Mouse (Mus musculus) midbrain, embryonic 16.5 days (tissue): ENCODE data around the gene Vwa8. TPM values are rescaled to one million over a fixed set of nuclear protein-coding genes. Genes with fewer than 3 reads are reported as not detected.

Experiments
- ATAC-seq: fragments of 200-750 bp; cut with Nextera tagmentation; 2 replicates; pipeline ENCODE4 v1.8.0; 2017; ENCODE audit warnings: moderate TSS enrichment
- H3K27ac ChIP-seq: fragments of 300-500 bp; sonication (generic); 2 replicates; pipeline ENCODE4 v1.5.1; 2014; ENCODE audit warnings: mild to moderate bottlenecking, low read length, mixed read lengths
- H3K27me3 ChIP-seq: fragments of 300-500 bp; sonication (generic); 2 replicates; pipeline ENCODE4 v1.6.1; 2014; ENCODE audit warnings: low read depth, low read length, mixed read lengths; ENCODE audit not compliant: control insufficient read depth, insufficient read depth
- H3K36me3 ChIP-seq: fragments of 300-500 bp; sonication (generic); 2 replicates; pipeline ENCODE4 v1.6.1; 2014; ENCODE audit warnings: mild to moderate bottlenecking, low read length, moderate library complexity, mixed read lengths; ENCODE audit not compliant: control insufficient read depth, insufficient read depth
- H3K4me1 ChIP-seq: fragments of 300-500 bp; sonication (generic); 2 replicates; pipeline ENCODE4 v1.6.1; 2014; ENCODE audit warnings: mild to moderate bottlenecking, low read length, mixed read lengths; ENCODE audit not compliant: control insufficient read depth, insufficient read depth
- H3K4me2 ChIP-seq: fragments of 300-500 bp; sonication (generic); 2 replicates; pipeline ENCODE4 v1.6.1; 2014; ENCODE audit warnings: mild to moderate bottlenecking, low read length, mixed read lengths
- H3K4me3 ChIP-seq: fragments of 300-500 bp; sonication (generic); 2 replicates; pipeline ENCODE4 v1.5.1; 2014; ENCODE audit warnings: low read depth, mild to moderate bottlenecking, low read length, moderate library complexity, mixed read lengths
- H3K9ac ChIP-seq: fragments of 300-500 bp; sonication (generic); 2 replicates; pipeline ENCODE4 v1.6.1; 2014; ENCODE audit warnings: low read depth, low read length, mixed read lengths
- H3K9me3 ChIP-seq: fragments of 300-500 bp; sonication (generic); replicated peaks from 2 replicates; pipeline ENCODE4 v1.6.1; 2014; ENCODE audit warnings: mild to moderate bottlenecking, low read length, mixed read lengths; ENCODE audit not compliant: control insufficient read depth, poor library complexity, severe bottlenecking
- WGBS: fragments of 180-500 bp; shearing (Covaris S2); extraction: QIAGEN DNeasy Blood & Tissue Kit; methylation state at CpG from one replicate; pipeline ENCODE4 v1.1.7; 2014; 5-methylcytosine and 5-hydroxymethylcytosine counted together
- polyA plus RNA-seq: library from polyadenylated mRNA; unstranded; fragments of >200 nt; fragmentation: Nextera tagmentation; extraction: Ambion mirVana; gene quantifications from 2 replicates; pipeline ENCODE4 v1.2.1, GENCODE M21; 2015

Gene Vwa8
- polyA plus RNA-seq, 1 experiment from 2014 or later: 7.3 TPM

GRCm38 (mm10) chr14:78831158-78831557 lies 17.7 kb upstream of the Vwa8 start:
- no peak overlapping the region for H3K4me2 ChIP-seq
- no peak overlapping the region for H3K27ac ChIP-seq
- no peaks in the 10 kb centered on the region for H3K36me3 ChIP-seq
- H3K9me3 ChIP-seq: no peaks in the 10 kb centered on the region
- no peak overlapping the region for H3K4me3 ChIP-seq
- no peaks in the 10 kb centered on the region for H3K27me3 ChIP-seq
- no peak overlapping the region for H3K9ac ChIP-seq
- 65% methylated on average over 4 of the region's 4 CpGs for WGBS
- no peak for ATAC-seq
- no peaks in the 10 kb centered on the region for H3K4me1 ChIP-seq

GRCm38 (mm10) chr14:78847948-78848347 lies 904 bp upstream of the Vwa8 start:
- no peak overlapping the region for H3K4me3 ChIP-seq
- WGBS: 90% methylated on average over 1 of the region's 1 CpGs
- peaks cover 17% of the 10 kb centered on the region for H3K4me1 ChIP-seq
- no peaks in the 10 kb centered on the region for H3K27me3 ChIP-seq
- no peaks in the 10 kb centered on the region for H3K9me3 ChIP-seq
- H3K27ac ChIP-seq: no peak overlapping the region
- H3K36me3 ChIP-seq: no peaks in the 10 kb centered on the region
- no peak overlapping the region for H3K9ac ChIP-seq
- H3K4me2 ChIP-seq: no peak overlapping the region
- ATAC-seq: no peak

GRCm38 (mm10) chr14:78848477-78848876 lies 375 bp upstream of the Vwa8 start:
- no peaks in the 10 kb centered on the region for H3K27me3 ChIP-seq
- H3K9ac ChIP-seq: peak overlapping the region; percentile 98
- H3K36me3 ChIP-seq: no peaks in the 10 kb centered on the region
- peaks cover 17% of the 10 kb centered on the region for H3K4me1 ChIP-seq
- H3K27ac ChIP-seq: peak overlapping the region; percentile 85
- WGBS: 8% methylated on average over 3 of the region's 3 CpGs
- no peaks in the 10 kb centered on the region for H3K9me3 ChIP-seq
- H3K4me2 ChIP-seq: peak overlapping the region; percentile 83
- H3K4me3 ChIP-seq: peak overlapping the region; percentile 96
- peak; percentile 22; the same call in 1 of the 2 replicates for ATAC-seq

- no peak overlapping the region for H3K4me3 ChIP-seq
- no peak overlapping the region for H3K27ac ChIP-seq
- 65% methylated on average over 5 of the region's 5 CpGs for WGBS
- H3K9ac ChIP-seq: no peak overlapping the region
- H3K4me1 ChIP-seq: peaks cover 17% of the 10 kb centered on the region
- H3K27me3 ChIP-seq: no peaks in the 10 kb centered on the region
- no peaks in the 10 kb centered on the region for H3K36me3 ChIP-seq
- no peaks in the 10 kb centered on the region for H3K9me3 ChIP-seq
- no peak for ATAC-seq
- H3K4me2 ChIP-seq: no peak overlapping the region; the same call in 1 of the 2 replicates
Observed at GRCm38 (mm10) chr14:78849961-78850578, 1.2 kb downstream of the Vwa8 start.

GRCm38 (mm10) chr14:78850666-78851065 lies 1.8 kb downstream of the Vwa8 start:
- Histone ChIP-seq H3K4me2 (peak overlapping the region; percentile 16; the same call in 1 of the 2 replicates), H3K9ac (no peak overlapping the region), H3K4me1 (peaks cover 17% of the 10 kb centered on the region), H3K36me3 (no peaks in the 10 kb centered on the region), H3K4me3 (no peak overlapping the region), H3K27me3 (no peaks in the 10 kb centered on the region), H3K9me3 (no peaks in the 10 kb centered on the region), H3K27ac (no peak overlapping the region)
- no peak for ATAC-seq
- WGBS: 37% methylated on average over 8 of the region's 8 CpGs

- H3K4me2 ChIP-seq: no peak overlapping the region
- no peak overlapping the region for H3K9ac ChIP-seq
- no peak for ATAC-seq
- H3K4me1 ChIP-seq: peaks cover 17% of the 10 kb centered on the region
- no peak overlapping the region for H3K27ac ChIP-seq
- H3K9me3 ChIP-seq: no peaks in the 10 kb centered on the region
- no peaks in the 10 kb centered on the region for H3K36me3 ChIP-seq
- H3K4me3 ChIP-seq: no peak overlapping the region
- WGBS: 76% methylated on average over 3 of the region's 3 CpGs
- no peaks in the 10 kb centered on the region for H3K27me3 ChIP-seq
Observed at GRCm38 (mm10) chr14:78851366-78851765, 2.5 kb downstream of the Vwa8 start.

GRCm38 (mm10) chr14:78852401-78853246 lies 3.8 kb downstream of the Vwa8 start:
- Histone ChIP-seq H3K4me2 (no peak overlapping the region), H3K27ac (no peak overlapping the region), H3K4me1 (peaks cover 17% of the 10 kb centered on the region), H3K9me3 (no peaks in the 10 kb centered on the region), H3K27me3 (no peaks in the 10 kb centered on the region), H3K4me3 (no peak overlapping the region), H3K36me3 (no peaks in the 10 kb centered on the region), H3K9ac (no peak overlapping the region)
- ATAC-seq: no peak
- 69% methylated on average over 5 of the region's 5 CpGs for WGBS

GRCm38 (mm10) chr14:78861156-78861555 lies 12.3 kb downstream of the Vwa8 start:
- no peaks in the 10 kb centered on the region for H3K36me3 ChIP-seq
- no peaks in the 10 kb centered on the region for H3K27me3 ChIP-seq
- no peak overlapping the region for H3K9ac ChIP-seq
- no peak overlapping the region for H3K4me2 ChIP-seq
- no peak for ATAC-seq
- H3K27ac ChIP-seq: no peak overlapping the region
- H3K4me1 ChIP-seq: no peaks in the 10 kb centered on the region
- 96% methylated on average over 5 of the region's 5 CpGs for WGBS
- H3K4me3 ChIP-seq: no peak overlapping the region
- H3K9me3 ChIP-seq: peaks cover 3% of the 10 kb centered on the region; the same call in 1 of the 2 replicates

- WGBS: 23% methylated on average over 2 of the region's 2 CpGs
Observed at GRCm38 (mm10) chr14:78870036-78870435, 21.2 kb downstream of the Vwa8 start.

More at GRCm38 (mm10) chr14:78870036-78870435, 21.2 kb downstream of the Vwa8 start:
- no peaks in the 10 kb centered on the region for H3K27me3 ChIP-seq
- H3K4me1 ChIP-seq: no peaks in the 10 kb centered on the region
- no peak overlapping the region for H3K9ac ChIP-seq
- H3K27ac ChIP-seq: no peak overlapping the region
- peaks cover 6% of the 10 kb centered on the region; the same call in 1 of the 2 replicates for H3K9me3 ChIP-seq
- peaks cover 8% of the 10 kb centered on the region for H3K36me3 ChIP-seq
- ATAC-seq: no peak
- H3K4me3 ChIP-seq: no peak overlapping the region
- no peak overlapping the region for H3K4me2 ChIP-seq
